Mouse (Mus musculus): ENCODE results near the gene Rhox4b. TPM values are rescaled to one million over a fixed set of nuclear protein-coding genes. Genes with fewer than 3 reads are reported as not detected.
"Not testable (repeated sequence)": the region's sequence is repeated elsewhere in the genome, so short reads cannot be mapped to it uniquely, and the experiment has no call there.

Gene Rhox4b
- polyA plus RNA-seq (2015; fragmentation: Nextera tagmentation; extraction: Ambion mirVana): not detected in 2 replicates

GRCm38 (mm10) chrX:37432194-37432593, at the start of gene Rhox4b:
TSS of gene Rhox4b (plus strand) at chrX:37432494.
- H3K36me3 ChIP-seq (replicated peaks); ATAC-seq (replicated peaks); H3K27ac ChIP-seq; H3K4me3 ChIP-seq; H3K4me1 ChIP-seq; H3K27me3 ChIP-seq (replicated peaks); H3K4me2 ChIP-seq; H3K9me3 ChIP-seq; H3K9ac ChIP-seq: not testable (repeated sequence)
- 94% methylated on average over 14 of the region's 15 CpGs for whole genome bisulfite sequencing

- not testable (repeated sequence) for H3K4me2 ChIP-seq; ATAC-seq (replicated peaks); H3K36me3 ChIP-seq (replicated peaks); H3K4me3 ChIP-seq; H3K27ac ChIP-seq; H3K9me3 ChIP-seq; H3K4me1 ChIP-seq; H3K27me3 ChIP-seq (replicated peaks); H3K9ac ChIP-seq
- 97% methylated on average over 9 of the region's 16 CpGs for WGBS
These were observed 41.7 kb upstream of the Rhox4b start, which contains the start of gene Rhox4a2 for GRCm38 (mm10) chrX:37390548-37390947. TSS of gene Rhox4a2 (plus strand) at chrX:37390848.

GRCm38 (mm10) chrX:37411767-37412166, 20.5 kb upstream of the Rhox4b start, which contains the start of gene Rhox2b:
TSS of gene Rhox2b (plus strand) at chrX:37412067.
- H3K9ac ChIP-seq; ATAC-seq (replicated peaks); H3K27me3 ChIP-seq (replicated peaks); H3K4me3 ChIP-seq; H3K4me1 ChIP-seq; H3K27ac ChIP-seq; H3K36me3 ChIP-seq (replicated peaks); H3K4me2 ChIP-seq; H3K9me3 ChIP-seq: not testable (repeated sequence)
- WGBS: no CpG with 5 or more reads among the region's 9 CpGs

- not testable (repeated sequence) for H3K27me3 ChIP-seq (replicated peaks); H3K9ac ChIP-seq; H3K36me3 ChIP-seq (replicated peaks); H3K9me3 ChIP-seq; H3K27ac ChIP-seq; ATAC-seq (replicated peaks); H3K4me2 ChIP-seq; H3K4me1 ChIP-seq; H3K4me3 ChIP-seq
- 95% methylated on average over 8 of the region's 10 CpGs for WGBS
These were observed 21.1 kb downstream of the Rhox4b start, which contains the start of gene Rhox2c for GRCm38 (mm10) chrX:37453380-37453779. TSS of gene Rhox2c (plus strand) at chrX:37453680.

GRCm38 (mm10) chrX:37458285-37458684, 26.0 kb downstream of the Rhox4b start, which contains the start of gene Rhox3c:
TSS of gene Rhox3c (plus strand) at chrX:37458585.
- not testable (repeated sequence) for H3K9me3 ChIP-seq; H3K4me1 ChIP-seq; H3K9ac ChIP-seq; ATAC-seq (replicated peaks); H3K36me3 ChIP-seq (replicated peaks); H3K27me3 ChIP-seq (replicated peaks); H3K27ac ChIP-seq; H3K4me2 ChIP-seq; H3K4me3 ChIP-seq
- 93% methylated on average over 3 of the region's 4 CpGs for WGBS

- H3K9ac ChIP-seq; H3K36me3 ChIP-seq (replicated peaks); ATAC-seq (replicated peaks); H3K4me3 ChIP-seq; H3K4me1 ChIP-seq; H3K27me3 ChIP-seq (replicated peaks); H3K4me2 ChIP-seq; H3K9me3 ChIP-seq; H3K27ac ChIP-seq: not testable (repeated sequence)
- WGBS: 94% methylated on average over 14 of the region's 14 CpGs
These were observed 47.7 kb downstream of the Rhox4b start, which contains the start of gene Rhox4c for GRCm38 (mm10) chrX:37480037-37480436. TSS of gene Rhox4c (plus strand) at chrX:37480337.

Other genes starting within 250 kb of the Rhox4b start
- 638 and 672 TPM in 2 replicates for gene Ndufa1, start 241.3 kb upstream of the Rhox4b start, polyA plus RNA-seq (2015; fragmentation: Nextera tagmentation; extraction: Ambion mirVana)
- gene Rnf113a1, start 241.2 kb upstream of the Rhox4b start, polyA plus RNA-seq (2015; fragmentation: Nextera tagmentation; extraction: Ambion mirVana): 18.1 and 19.8 TPM in 2 replicates
- gene Gm9, start 221.5 kb upstream of the Rhox4b start, polyA plus RNA-seq (2015; fragmentation: Nextera tagmentation; extraction: Ambion mirVana): not detected in 2 replicates
- not detected in 2 replicates for gene Rhox1, start 210.2 kb upstream of the Rhox4b start, polyA plus RNA-seq (2015; fragmentation: Nextera tagmentation; extraction: Ambion mirVana)
- not detected in 2 replicates for gene Rhox2a, start 187.5 kb upstream of the Rhox4b start, polyA plus RNA-seq (2015; fragmentation: Nextera tagmentation; extraction: Ambion mirVana)
- not detected in 2 replicates for gene Rhox3a, start 182.6 kb upstream of the Rhox4b start, polyA plus RNA-seq (2015; fragmentation: Nextera tagmentation; extraction: Ambion mirVana)
- not detected in 2 replicates for gene Rhox4a, start 167.2 kb upstream of the Rhox4b start, polyA plus RNA-seq (2015; fragmentation: Nextera tagmentation; extraction: Ambion mirVana)
- not detected in 2 replicates for gene Rhox3a2, start 52.5 kb upstream of the Rhox4b start, polyA plus RNA-seq (2015; fragmentation: Nextera tagmentation; extraction: Ambion mirVana)
- gene Rhox4a2, start 41.6 kb upstream of the Rhox4b start, polyA plus RNA-seq (2015; fragmentation: Nextera tagmentation; extraction: Ambion mirVana): not detected in 2 replicates
- gene Rhox2b, start 20.4 kb upstream of the Rhox4b start, polyA plus RNA-seq (2015; fragmentation: Nextera tagmentation; extraction: Ambion mirVana): not detected in 2 replicates
- not detected in 2 replicates for gene Rhox2c, start 21.2 kb downstream of the Rhox4b start, polyA plus RNA-seq (2015; fragmentation: Nextera tagmentation; extraction: Ambion mirVana)
- not detected in 2 replicates for gene Rhox3c, start 26.1 kb downstream of the Rhox4b start, polyA plus RNA-seq (2015; fragmentation: Nextera tagmentation; extraction: Ambion mirVana)
- not detected in 2 replicates for gene Rhox4c, start 47.8 kb downstream of the Rhox4b start, polyA plus RNA-seq (2015; fragmentation: Nextera tagmentation; extraction: Ambion mirVana)
- not detected in 2 replicates for gene Rhox2d, start 60.9 kb downstream of the Rhox4b start, polyA plus RNA-seq (2015; fragmentation: Nextera tagmentation; extraction: Ambion mirVana)
- gene Rhox4d, start 81.9 kb downstream of the Rhox4b start, polyA plus RNA-seq (2015; fragmentation: Nextera tagmentation; extraction: Ambion mirVana): not detected in 2 replicates
- not detected in 2 replicates for gene Rhox2e, start 98.0 kb downstream of the Rhox4b start, polyA plus RNA-seq (2015; fragmentation: Nextera tagmentation; extraction: Ambion mirVana)
- not detected in 2 replicates for gene Rhox3e, start 109.5 kb downstream of the Rhox4b start, polyA plus RNA-seq (2015; fragmentation: Nextera tagmentation; extraction: Ambion mirVana)
- gene Rhox4e, start 124.9 kb downstream of the Rhox4b start, polyA plus RNA-seq (2015; fragmentation: Nextera tagmentation; extraction: Ambion mirVana): not detected in 2 replicates
- gene Rhox2f, start 138.9 kb downstream of the Rhox4b start, polyA plus RNA-seq (2015; fragmentation: Nextera tagmentation; extraction: Ambion mirVana): not detected in 2 replicates
- gene Rhox3f, start 148.5 kb downstream of the Rhox4b start, polyA plus RNA-seq (2015; fragmentation: Nextera tagmentation; extraction: Ambion mirVana): not detected in 2 replicates
- not detected in 2 replicates for gene Rhox4f, start 175.2 kb downstream of the Rhox4b start, polyA plus RNA-seq (2015; fragmentation: Nextera tagmentation; extraction: Ambion mirVana)
- not detected in 2 replicates for gene Rhox3g, start 196.1 kb downstream of the Rhox4b start, polyA plus RNA-seq (2015; fragmentation: Nextera tagmentation; extraction: Ambion mirVana)
- gene Rhox2g, start 211.0 kb downstream of the Rhox4b start, polyA plus RNA-seq (2015; fragmentation: Nextera tagmentation; extraction: Ambion mirVana): not detected in 2 replicates
- not detected in 2 replicates for gene Rhox4g, start 218.8 kb downstream of the Rhox4b start, polyA plus RNA-seq (2015; fragmentation: Nextera tagmentation; extraction: Ambion mirVana)
- gene Rhox3h, start 236.3 kb downstream of the Rhox4b start, polyA plus RNA-seq (2015; fragmentation: Nextera tagmentation; extraction: Ambion mirVana): not detected in 2 replicates
- gene Rhox2h, start 240.8 kb downstream of the Rhox4b start, polyA plus RNA-seq (2015; fragmentation: Nextera tagmentation; extraction: Ambion mirVana): not detected in 2 replicates

All from midbrain, embryonic 15.5 days (tissue).